Mouse (Mus musculus) limb, embryonic 10.5 days (tissue): Measurements from ENCODE around the gene Tmem120b. TPM values are rescaled to one million over a fixed set of nuclear protein-coding genes. Genes with fewer than 3 reads are reported as not detected.

Experiments
- DNase-seq: peaks from one replicate; pipeline ENCODE4 v3.0.0-alpha.2; 2017; ENCODE audit warnings: low spot score
- H3K27ac ChIP-seq: fragments of 300-500 bp; sonication (generic); 2 replicates; pipeline ENCODE4 v1.5.1; 2016; ENCODE audit warnings: mild to moderate bottlenecking
- H3K27me3 ChIP-seq: fragments of 300-500 bp; sonication (generic); 2 replicates; pipeline ENCODE4 v1.6.1; 2016; ENCODE audit warnings: low read depth, mild to moderate bottlenecking; ENCODE audit not compliant: poor library complexity, severe bottlenecking
- H3K36me3 ChIP-seq: fragments of 300-500 bp; sonication (generic); 2 replicates; pipeline ENCODE4 v1.6.1; 2016; ENCODE audit warnings: mild to moderate bottlenecking, moderate library complexity
- H3K4me1 ChIP-seq: fragments of 300-500 bp; sonication (generic); 2 replicates; pipeline ENCODE4 v1.6.1; 2016
- H3K4me3 ChIP-seq: fragments of 300-500 bp; sonication (generic); 2 replicates; pipeline ENCODE4 v1.5.1; 2016; ENCODE audit warnings: mild to moderate bottlenecking, moderate library complexity
- H3K9me3 ChIP-seq: fragments of 300-500 bp; sonication (generic); replicated peaks from 2 replicates; pipeline ENCODE4 v1.6.1; 2016; ENCODE audit warnings: mild to moderate bottlenecking
- WGBS: fragments of 180-500 bp; shearing (Covaris S2); methylation state at CpG from one replicate; pipeline ENCODE4 v1.1.7; 2016; 5-methylcytosine and 5-hydroxymethylcytosine counted together
- polyA plus RNA-seq: library from polyadenylated mRNA; unstranded; fragments of >200 nt; fragmentation: Nextera tagmentation; extraction: Ambion mirVana; gene quantifications from 2 replicates; pipeline ENCODE4 v1.2.1, GENCODE M21; 2016

Tmem120b gene
- polyA plus RNA-seq, 1 experiment from 2014 or later, result 12.4 TPM

DNA sequence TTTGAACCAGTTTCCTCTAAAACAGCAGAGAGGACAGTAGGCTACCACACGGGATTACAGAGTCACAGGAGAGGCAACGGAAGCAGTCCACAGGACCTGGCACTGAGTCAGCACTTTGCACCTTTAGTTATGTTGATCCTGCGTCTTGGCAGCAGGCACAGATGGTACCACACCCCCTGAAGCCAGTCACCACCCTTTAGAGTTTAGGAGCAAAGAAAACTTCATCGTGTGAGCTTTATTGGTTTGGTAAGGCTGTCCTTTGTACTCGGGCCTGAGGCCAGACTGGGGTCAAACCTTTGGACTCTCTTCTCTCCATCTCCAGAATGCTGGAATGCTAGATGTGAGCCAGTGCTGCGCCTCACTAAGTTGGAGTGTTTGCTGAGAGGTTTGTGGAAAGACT lies 32.7 kb upstream of the Tmem120b start:
- no peak overlapping the region for H3K4me3 ChIP-seq
- H3K4me1 ChIP-seq, result peaks cover 15% of the 10 kb centered on the region
- peaks cover 19% of the 10 kb centered on the region for H3K36me3 ChIP-seq
- H3K27me3 ChIP-seq, result no peaks in the 10 kb centered on the region
- H3K9me3 ChIP-seq, result no peaks in the 10 kb centered on the region
- no peak for DNase-seq
- WGBS, result 38% methylated on average over 6 of the region's 6 CpGs
- H3K27ac ChIP-seq, result no peak overlapping the region

DNA sequence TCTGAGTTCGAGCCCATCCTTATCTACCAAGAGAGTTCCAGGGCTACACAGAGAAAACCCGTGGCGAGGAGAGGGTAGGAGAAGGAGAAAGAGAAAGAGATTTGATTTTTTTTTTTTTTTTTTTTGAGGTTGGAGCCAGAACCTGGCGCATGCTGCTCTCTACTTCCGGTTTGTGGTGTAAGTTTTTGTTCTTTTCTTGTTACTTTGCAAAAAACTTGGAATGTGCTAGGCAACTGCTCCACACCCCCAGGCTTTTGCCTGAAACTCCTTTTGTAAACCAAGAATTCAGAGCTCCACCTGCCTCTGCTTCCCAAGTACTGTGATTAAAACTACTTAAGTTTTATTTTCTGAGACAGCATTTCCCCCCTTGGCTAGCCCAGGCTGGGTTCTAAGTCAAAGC lies 30.1 kb upstream of the Tmem120b start:
- H3K36me3 ChIP-seq, result no peaks in the 10 kb centered on the region
- no peak overlapping the region for H3K27ac ChIP-seq
- WGBS, result 88% methylated on average over 5 of the region's 5 CpGs
- no peaks in the 10 kb centered on the region for H3K9me3 ChIP-seq
- peaks cover 20% of the 10 kb centered on the region for H3K4me1 ChIP-seq
- no peaks in the 10 kb centered on the region for H3K27me3 ChIP-seq
- DNase-seq, result no peak
- H3K4me3 ChIP-seq, result no peak overlapping the region

GRCm38 (mm10) chr5:123039120-123039752 lies 29.0 kb upstream of the Tmem120b start:
- H3K27ac ChIP-seq, result peak overlapping the region; percentile 44; the same call in 1 of the 2 replicates
- peak; percentile 78 for DNase-seq

GRCm38 (mm10) chr5:123040796-123041195 lies 27.4 kb upstream of the Tmem120b start:
- no peaks in the 10 kb centered on the region for H3K9me3 ChIP-seq
- H3K4me1 ChIP-seq, result peaks cover 18% of the 10 kb centered on the region
- 68% methylated on average over 7 of the region's 7 CpGs for WGBS
- H3K4me3 ChIP-seq, result no peak overlapping the region
- no peaks in the 10 kb centered on the region for H3K27me3 ChIP-seq
- H3K27ac ChIP-seq, result peak overlapping the region; percentile 61
- no peak for DNase-seq
- H3K36me3 ChIP-seq, result no peaks in the 10 kb centered on the region

More at GRCm38 (mm10) chr5:123039120-123039752, 29.0 kb upstream of the Tmem120b start:
- WGBS, result 4% methylated on average over 25 of the region's 25 CpGs
- Histone ChIP-seq H3K27me3 (no peaks in the 10 kb centered on the region), H3K4me1 (peaks cover 20% of the 10 kb centered on the region), H3K36me3 (no peaks in the 10 kb centered on the region), H3K9me3 (no peaks in the 10 kb centered on the region), H3K4me3 (peak overlapping the region; percentile 49)

DNA sequence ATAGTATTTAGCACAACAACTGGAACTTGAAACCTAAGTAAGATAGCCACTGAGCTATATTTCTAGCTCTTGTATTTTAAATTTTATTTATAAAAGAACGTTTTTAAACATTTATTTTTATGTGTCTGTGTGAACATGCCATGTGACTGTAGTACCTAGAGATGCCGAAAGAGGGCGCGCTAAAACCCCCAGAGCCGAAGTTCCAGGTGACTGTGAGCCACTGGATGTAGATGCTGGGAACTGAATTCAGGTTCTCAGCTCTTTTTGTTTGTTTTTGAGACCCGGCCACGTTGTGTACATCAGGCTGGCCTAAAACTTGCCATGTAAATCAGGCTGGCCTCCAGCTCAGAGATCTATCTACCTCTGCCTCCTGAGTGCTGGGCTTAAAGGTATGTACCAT lies 24.4 kb upstream of the Tmem120b start:
- no peaks in the 10 kb centered on the region for H3K9me3 ChIP-seq
- H3K36me3 ChIP-seq, result no peaks in the 10 kb centered on the region
- peak; percentile 58 for DNase-seq
- H3K4me1 ChIP-seq, result peaks cover 25% of the 10 kb centered on the region
- H3K4me3 ChIP-seq, result no peak overlapping the region
- no peak overlapping the region for H3K27ac ChIP-seq
- H3K27me3 ChIP-seq, result no peaks in the 10 kb centered on the region
- WGBS, result 24% methylated on average over 7 of the region's 7 CpGs

DNA sequence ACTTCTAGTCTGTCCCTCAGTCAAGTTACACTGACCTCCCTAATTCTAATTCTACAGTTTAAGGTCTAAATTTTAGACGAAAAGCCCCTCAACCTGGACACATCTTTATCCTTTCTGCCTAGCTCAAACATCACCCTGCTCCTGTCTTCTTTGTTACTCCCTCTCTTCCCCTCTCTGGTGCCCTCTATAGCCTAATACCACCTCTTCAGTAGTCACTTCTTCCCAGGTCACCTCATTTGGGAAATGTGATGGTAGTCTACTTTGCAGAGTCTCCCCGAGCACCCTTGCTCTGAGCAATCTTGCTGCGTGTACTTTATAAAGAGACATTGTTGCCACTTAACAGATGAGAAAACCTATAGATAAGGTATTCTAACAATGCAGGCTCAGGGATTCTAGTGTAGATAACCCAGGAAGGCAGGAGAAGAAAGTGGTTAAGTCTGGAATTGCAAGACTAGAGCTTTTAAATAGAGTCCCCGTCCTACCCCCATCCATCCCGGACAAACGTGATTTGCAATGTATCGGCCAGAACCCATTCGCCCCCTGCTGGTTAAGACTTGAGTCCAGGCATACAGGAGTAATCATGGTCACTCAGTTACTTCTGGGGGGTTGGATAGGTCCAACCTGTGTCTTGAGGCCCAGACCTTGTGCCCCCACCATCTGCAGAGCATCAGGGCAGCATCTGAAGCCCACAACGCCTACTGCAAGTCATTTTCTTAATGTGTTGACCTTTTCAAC lies 22.5 kb upstream of the Tmem120b start:
- Histone ChIP-seq H3K27ac (no peak overlapping the region; the same call in 1 of the 2 replicates), H3K27me3 (no peaks in the 10 kb centered on the region), H3K9me3 (no peaks in the 10 kb centered on the region), H3K36me3 (no peaks in the 10 kb centered on the region), H3K4me3 (no peak overlapping the region), H3K4me1 (peaks cover 21% of the 10 kb centered on the region)
- WGBS, result 35% methylated on average over 9 of the region's 9 CpGs
- peak; percentile 65 for DNase-seq

DNA sequence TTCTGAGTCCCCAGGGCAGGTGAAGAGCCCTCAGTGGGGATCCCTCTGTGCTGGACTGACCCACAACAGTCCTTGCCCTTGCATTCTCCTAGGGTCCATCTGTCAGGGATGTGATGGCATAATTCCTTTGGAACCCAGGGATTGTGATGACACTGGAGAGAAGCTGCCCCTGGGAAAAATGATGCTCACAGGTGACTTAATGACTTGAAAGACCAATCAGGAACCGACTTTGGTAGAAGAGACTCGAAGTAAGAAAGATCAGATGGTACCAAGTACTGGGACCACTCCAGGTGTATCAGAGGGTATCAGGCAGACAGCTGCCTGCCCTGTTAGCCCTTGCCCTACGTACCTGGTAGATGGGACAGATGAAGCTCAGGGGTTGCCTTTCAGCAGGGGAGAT lies 21.3 kb upstream of the Tmem120b start, which contains the start of gene Morn3:
Morn3 (minus strand) TSS at position 101 of the 400 bp plus-strand sequence.
- no peaks in the 10 kb centered on the region for H3K36me3 ChIP-seq
- H3K27me3 ChIP-seq, result no peaks in the 10 kb centered on the region
- no peak for DNase-seq
- WGBS, result 84% methylated on average over 3 of the region's 3 CpGs
- no peak within 1 kb of the TSS for H3K4me3 ChIP-seq
- H3K9me3 ChIP-seq, result no peaks in the 10 kb centered on the region
- H3K4me1 ChIP-seq, result peaks cover 18% of the 10 kb centered on the region
- H3K27ac ChIP-seq, result no peak within 1 kb of the TSS; the same call in 1 of the 2 replicates

- no peaks in the 10 kb centered on the region for H3K36me3 ChIP-seq
- no peaks in the 10 kb centered on the region for H3K9me3 ChIP-seq
- peak overlapping the region; percentile 82 for H3K27ac ChIP-seq
- H3K4me3 ChIP-seq, result peak overlapping the region; percentile 39
- H3K27me3 ChIP-seq, result no peaks in the 10 kb centered on the region
- 4% methylated on average over 12 of the region's 12 CpGs for WGBS
- peaks cover 18% of the 10 kb centered on the region for H3K4me1 ChIP-seq
- DNase-seq, result peak; percentile 69
Measured at GRCm38 (mm10) chr5:123049271-123049670, 18.9 kb upstream of the Tmem120b start.

DNA sequence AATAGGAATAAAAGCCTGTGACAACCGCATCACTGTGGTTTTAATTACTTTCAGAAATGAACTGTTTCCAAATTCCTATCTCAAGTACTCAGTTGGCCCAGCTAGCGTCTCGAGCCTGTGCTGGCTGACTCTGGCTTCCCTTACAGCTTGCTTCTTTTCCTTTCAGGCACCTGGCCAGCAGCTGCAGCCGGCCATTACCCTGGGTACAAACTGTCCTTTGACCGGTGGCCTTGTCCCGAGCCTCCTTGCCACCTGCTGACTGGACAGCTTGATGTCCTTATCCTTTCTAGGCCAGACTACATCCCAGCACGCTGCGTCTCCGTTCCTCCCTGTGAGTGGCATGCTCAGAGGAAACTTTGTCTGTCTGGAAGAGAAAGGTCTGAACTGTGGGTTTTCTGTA lies 17.3 kb upstream of the Tmem120b start:
- 89% methylated on average over 9 of the region's 9 CpGs for WGBS
- Histone ChIP-seq H3K9me3 (no peaks in the 10 kb centered on the region), H3K36me3 (no peaks in the 10 kb centered on the region)

GRCm38 (mm10) chr5:123051736-123052135 lies 16.5 kb upstream of the Tmem120b start:
- no peaks in the 10 kb centered on the region for H3K27me3 ChIP-seq
- 78% methylated on average over 5 of the region's 5 CpGs for WGBS

More for the DNA sequence above, 17.3 kb upstream of the Tmem120b start:
- no peak for DNase-seq
- H3K27ac ChIP-seq, result no peak overlapping the region
- H3K4me3 ChIP-seq, result no peak overlapping the region
- H3K4me1 ChIP-seq, result peaks cover 22% of the 10 kb centered on the region
- no peaks in the 10 kb centered on the region for H3K27me3 ChIP-seq

GRCm38 (mm10) chr5:123057366-123058250 lies 10.6 kb upstream of the Tmem120b start:
- 8% methylated on average over 48 of the region's 48 CpGs for WGBS
- H3K36me3 ChIP-seq, result no peaks in the 10 kb centered on the region
- H3K4me1 ChIP-seq, result peaks cover 26% of the 10 kb centered on the region
- no peaks in the 10 kb centered on the region for H3K9me3 ChIP-seq
- H3K4me3 ChIP-seq, result peak overlapping the region; percentile 54
- H3K27me3 ChIP-seq, result no peaks in the 10 kb centered on the region
- DNase-seq, result peak; percentile 99
- peak overlapping the region; percentile 86 for H3K27ac ChIP-seq

More at GRCm38 (mm10) chr5:123051736-123052135, 16.5 kb upstream of the Tmem120b start:
- Histone ChIP-seq H3K9me3 (no peaks in the 10 kb centered on the region), H3K4me3 (no peak overlapping the region), H3K27ac (no peak overlapping the region), H3K36me3 (no peaks in the 10 kb centered on the region), H3K4me1 (peaks cover 16% of the 10 kb centered on the region)
- no peak for DNase-seq

DNA sequence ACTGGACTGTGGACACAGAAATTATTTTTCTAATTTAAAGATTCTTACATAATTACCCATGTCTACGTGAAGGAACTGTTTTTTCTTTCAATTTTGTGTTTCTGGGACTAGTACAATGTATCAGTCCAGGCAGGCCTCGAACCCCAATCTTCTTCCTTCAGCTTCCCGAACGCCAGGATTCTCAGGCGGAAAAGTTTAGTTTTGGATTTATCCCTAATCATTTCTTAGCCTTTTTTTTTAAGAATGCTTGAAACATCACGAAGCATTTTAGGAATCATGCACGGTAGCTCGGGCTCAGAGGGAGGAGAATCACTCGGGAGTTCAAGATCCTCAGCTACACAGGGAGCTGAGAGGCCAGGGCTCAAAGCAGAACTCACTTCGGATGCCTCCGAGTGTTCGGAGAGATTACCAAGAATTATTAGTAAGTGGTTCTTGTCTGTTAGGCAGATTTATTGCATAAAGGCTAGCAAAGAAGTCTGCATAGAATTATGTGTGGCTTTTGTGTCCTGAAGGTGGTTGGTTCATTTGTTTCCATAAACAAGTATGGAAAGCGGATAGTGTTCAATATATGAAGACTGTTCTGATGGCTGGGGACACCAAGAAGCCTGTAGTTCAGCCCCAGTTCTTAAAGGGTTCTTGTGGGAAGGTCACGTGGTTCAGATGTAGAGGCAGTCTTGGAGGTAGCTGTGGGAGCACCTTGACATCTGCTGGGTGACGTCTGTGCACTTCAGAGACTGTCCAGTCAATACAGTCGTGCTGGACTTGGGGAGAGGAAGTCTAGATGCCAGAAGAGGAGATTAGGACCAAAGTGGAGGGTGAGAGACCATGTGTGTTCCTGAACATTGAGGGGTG lies 9.7 kb upstream of the Tmem120b start:
- Histone ChIP-seq H3K4me1 (peaks cover 26% of the 10 kb centered on the region), H3K27ac (peak overlapping the region; percentile 86), H3K27me3 (no peaks in the 10 kb centered on the region), H3K4me3 (peak overlapping the region; percentile 54), H3K9me3 (no peaks in the 10 kb centered on the region), H3K36me3 (no peaks in the 10 kb centered on the region)
- DNase-seq, result no peak
- 44% methylated on average over 16 of the region's 16 CpGs for WGBS
